Mouse (Mus musculus) 3134 (cell line): Measurements from ENCODE around the gene Lmo4.

Experiments
- DNase-seq: peaks from one replicate; pipeline ENCODE4 v3.0.0-alpha.2; 2011; ENCODE audit warnings: low spot score; ENCODE audit not compliant: insufficient read length; ENCODE audit errors: extremely low read depth

Gene Lmo4

DNA sequence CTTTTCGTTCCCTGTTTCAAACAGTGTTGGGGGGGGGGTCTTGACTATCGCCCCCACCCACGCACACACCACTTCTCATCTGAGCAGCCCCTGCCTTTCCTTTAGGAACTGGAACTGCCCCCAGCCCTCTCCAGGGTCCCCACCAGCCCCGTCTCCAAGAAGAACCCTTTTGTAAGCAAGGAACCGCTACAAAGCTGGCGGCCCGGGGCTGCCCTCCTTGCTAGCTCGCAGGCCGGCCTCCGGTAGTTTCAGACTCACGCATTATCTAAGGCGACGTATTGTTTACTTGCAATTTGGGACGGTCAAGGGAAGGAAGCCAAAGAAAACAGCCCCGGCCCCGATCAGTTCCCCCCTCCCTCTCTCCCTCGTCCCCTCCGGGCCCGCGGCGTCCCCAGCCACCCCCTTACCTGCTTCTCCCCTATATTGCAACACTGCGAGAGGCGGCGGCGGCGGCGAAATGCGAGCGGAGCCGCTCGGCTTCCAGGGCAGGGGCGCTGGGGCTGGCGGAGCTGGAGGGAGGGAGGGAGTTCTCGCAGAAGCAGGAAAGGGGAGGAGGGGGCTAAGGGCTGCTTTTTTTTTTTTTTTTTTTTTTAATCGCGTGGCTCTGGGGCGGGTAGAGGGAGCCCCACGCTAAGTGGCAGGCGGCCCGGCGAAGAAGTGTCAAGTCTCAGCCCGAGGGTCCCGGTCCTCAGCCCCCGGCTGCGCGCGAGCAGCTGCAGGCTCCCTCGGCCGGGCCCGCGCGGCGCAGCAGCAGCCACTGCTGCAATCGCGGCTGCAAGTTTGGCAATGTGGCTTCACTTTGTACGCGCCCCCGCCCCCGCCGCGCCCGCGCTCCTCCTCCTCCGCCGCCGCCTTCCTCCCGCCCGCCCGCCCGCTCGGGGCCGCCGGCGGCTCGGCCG is at the start of gene Lmo4:
Gene Lmo4, minus strand, starts transcription at position 808 of the 899 bp plus-strand sequence.
- peak; percentile 84 for DNase-seq

DNA sequence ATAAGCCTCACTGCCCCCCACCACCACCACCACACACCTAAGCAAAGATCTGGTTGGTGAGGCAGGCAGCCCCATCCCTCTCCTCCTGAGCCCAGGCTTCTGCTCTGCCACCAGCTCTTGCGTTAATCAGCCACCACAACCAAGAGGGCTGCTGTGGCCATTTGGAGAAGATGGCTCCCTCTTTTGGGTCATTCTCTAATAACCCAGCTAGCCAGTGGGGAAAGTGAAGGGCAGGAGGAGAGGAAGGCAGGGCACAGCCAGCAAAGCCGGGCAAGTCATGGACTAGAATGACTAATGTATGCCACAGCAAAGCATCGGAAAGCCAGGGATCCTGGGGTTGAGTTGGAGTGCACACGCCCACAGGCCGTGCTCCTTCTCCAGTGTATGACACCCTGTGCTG is 49.3 kb upstream of the Lmo4 start:
- no peak for DNase-seq

DNA sequence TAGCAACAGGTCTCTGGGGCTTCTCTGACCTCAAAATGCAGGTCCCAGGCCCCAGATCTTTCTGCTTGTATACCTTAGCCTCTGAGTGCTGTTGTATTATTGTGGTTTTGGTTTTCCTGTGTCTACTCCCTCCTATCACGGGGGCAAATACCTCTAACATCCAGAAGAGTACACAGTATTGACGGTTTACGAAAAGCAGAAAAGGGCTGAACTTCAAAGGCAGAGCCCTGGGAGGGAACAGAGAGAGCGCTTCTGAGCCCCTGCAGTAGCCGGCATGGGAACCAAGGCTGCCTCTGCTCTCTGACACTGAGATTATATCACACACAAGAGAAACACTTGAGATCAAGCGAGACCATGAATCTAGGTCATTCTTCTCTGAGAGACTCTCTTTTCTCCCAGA is 48.0 kb upstream of the Lmo4 start:
- no peak for DNase-seq

DNA sequence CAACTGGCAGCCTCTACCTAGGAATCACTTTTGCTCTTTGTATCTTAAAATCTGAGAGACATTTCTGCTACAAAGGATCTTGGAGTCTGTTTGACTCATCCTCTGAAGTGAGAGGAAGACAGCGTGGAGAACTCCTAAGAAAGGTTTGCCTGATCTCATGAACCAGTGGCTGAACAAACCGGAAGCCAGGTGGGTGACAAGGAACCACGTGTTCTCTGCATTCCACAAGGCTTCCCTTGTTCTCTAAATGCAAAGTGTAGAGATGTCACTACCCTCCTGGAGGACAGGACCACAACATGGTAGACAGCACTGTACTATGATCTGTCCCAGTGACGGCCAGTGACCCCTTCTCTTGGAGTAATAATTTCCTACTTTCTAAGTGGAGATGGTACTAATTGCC is 47.1 kb upstream of the Lmo4 start:
- DNase-seq, result no peak

DNA sequence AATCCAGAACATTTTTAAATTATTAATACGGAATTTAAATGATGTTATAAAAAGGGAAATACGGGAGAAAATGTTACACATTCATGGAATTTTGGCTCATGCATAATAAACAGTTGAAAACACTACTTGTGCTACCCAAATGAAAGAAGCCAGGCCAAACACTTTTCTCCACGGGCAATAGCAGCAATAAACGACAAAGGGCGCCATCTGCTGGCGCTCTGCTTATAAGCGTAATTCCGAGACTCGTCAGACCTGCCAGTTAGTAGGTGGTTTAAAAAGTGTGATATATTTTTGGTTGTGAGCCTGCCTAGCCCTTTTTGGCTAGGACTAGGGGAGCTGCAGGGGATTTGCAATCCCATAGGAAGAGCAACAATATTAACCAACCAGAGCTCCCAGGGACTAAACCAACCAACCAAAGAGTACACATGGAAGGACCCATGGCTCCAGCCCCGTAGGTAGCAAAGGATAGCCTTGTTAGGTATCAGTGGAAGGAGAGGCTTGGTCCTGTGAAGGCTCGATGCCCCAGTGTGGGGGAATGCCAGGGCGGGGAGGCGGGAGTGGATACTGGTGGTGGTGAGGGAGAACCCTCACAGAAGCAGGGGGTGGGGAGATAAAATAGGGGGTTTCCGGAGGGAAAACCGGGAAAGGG is 37.1 kb upstream of the Lmo4 start:
- no peak for DNase-seq

DNA sequence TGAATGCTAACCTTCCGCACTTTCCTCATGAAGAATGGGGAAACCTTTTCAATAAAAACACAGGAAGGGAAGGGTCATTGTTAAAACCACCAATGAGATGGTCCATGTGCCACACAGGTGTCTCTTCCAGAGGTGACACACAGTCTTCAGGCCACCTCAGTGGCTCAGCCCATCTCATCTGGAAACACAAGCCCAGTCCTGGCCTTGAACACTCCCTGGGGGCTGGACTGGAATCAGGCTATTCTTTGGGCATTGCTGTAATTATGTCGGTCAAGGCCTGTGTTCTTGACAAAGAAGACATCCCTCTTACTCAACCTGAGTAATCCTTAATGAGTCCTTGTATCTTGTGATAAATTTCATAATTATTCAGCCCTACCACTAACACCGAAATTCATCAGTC is 36.1 kb upstream of the Lmo4 start:
- no peak for DNase-seq

DNA sequence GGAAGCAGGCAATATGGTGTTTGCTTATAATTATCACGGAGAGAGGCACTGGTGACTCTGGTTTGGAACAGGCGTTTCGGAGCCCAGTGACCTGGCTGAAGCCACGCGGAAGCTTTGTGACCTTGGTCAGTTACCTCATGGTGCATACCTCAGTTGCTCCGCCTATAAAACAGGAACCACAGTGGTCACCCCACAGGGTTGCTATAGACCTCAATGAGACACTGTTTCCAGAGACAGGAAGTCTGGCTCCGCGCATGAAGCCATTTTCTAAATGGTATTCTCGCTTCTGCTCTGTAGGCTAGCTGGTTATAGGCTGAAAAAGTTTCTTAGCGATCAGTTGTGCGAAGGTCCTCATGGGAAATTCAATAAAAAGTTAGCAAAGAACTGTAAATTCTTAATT is 33.5 kb upstream of the Lmo4 start:
- no peak for DNase-seq

DNA sequence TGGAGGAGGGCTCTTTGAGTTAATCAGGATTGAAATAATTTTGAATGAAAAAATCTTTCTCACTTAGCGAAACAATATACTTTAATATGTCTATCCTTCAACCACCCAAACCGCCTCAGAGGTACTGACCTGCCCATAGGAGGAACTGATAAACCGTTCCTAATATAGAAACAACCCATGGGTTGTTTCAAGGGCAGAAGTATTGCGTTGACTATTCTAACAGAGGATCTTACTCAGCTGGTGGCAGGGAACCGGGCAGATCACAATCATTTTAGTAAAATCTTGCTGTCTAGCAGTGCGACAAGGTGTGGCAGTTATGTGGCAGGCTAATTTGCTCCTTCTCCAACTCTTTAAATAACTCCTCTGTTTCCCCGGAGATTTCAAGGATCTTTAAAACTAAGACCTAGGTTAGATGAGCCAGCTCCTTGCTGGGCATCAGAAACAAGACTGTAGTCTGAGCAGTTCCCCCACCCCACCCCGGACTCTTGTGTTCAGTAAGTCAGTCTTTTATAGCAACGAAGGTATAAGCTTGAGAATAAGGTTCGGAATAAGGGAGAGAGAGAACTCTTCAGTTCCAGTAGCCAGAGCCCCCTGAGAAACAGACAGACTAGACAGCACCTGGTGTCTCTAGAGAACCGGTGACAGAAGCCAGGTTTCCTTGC is 27.5 kb upstream of the Lmo4 start:
- DNase-seq, result no peak

DNA sequence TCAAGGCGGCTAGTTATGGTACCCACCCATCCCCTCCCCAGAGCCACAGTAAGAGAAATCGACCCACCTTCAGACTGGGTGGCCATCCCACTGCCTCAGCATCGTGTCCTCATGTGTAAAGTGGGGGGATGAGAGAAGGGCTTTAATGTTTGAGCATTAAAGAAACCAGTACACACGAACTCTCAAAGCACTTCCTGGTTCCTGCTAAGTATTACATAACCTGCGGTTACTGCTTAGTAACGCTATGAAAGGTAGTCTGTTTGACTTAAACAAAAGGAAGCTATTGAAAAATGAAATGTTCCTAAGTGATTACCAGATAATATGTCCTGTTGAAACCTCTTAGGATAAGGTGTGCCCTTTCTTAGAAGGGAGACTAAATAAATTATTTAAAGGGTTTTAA is 26.9 kb upstream of the Lmo4 start:
- DNase-seq, result no peak

DNA sequence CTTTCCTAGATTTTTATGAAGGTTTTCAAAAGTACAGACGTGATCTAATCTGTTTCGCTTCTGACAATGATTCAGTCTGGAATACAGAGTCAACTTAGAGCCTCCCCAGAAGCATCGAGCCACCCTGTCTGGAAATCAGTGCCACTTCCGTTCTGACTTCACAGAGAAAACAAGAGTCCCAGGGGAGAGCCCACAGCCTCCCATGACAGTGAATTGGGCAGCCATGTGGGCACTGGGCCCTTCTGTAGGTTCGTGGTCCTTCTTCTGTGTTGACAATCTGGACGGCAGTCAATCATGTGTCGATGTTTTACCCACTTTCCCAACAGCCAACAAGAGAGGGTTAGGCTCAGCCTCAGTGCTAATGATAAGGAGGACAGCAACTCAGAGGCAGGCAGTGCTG is 26.4 kb upstream of the Lmo4 start:
- no peak for DNase-seq

DNA sequence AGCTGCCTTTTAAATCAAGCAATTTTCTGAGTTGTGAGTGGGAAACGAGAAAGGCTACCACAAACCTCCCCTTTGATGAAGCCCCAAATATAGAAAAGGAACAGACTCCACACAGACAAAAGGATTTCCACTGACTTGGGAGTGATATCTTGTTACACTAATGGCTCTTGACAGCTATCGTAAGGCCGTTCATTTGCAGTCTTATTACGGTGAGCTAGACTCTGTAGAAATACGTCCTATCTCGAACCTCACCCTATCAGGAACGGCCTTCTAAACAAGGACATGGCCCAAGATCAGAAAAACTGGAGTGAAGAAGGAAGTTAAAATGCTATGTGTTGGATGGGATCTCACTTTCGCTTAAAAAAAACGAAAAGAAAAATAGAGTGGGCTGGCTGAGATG is 25.0 kb upstream of the Lmo4 start:
- DNase-seq, result no peak

DNA sequence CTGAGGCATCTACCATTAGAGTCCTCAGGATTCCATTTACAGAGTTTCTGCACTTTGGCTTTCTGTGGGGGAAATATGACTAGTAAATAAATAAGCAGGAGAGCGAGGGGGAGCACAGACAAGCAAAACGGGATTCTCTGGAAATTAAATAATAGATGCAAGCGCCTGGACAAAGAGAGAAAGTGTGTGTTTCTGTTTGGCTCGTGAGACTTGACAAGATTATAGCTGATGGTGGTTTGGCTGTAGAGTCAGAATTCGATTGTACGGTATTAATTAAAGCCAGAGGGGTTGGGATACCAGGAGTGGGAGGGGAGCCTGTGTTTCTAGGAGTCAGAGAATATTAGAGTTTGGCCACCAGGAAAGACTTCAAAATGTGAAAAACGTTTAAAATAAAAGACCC is 24.3 kb upstream of the Lmo4 start:
- DNase-seq, result no peak

DNA sequence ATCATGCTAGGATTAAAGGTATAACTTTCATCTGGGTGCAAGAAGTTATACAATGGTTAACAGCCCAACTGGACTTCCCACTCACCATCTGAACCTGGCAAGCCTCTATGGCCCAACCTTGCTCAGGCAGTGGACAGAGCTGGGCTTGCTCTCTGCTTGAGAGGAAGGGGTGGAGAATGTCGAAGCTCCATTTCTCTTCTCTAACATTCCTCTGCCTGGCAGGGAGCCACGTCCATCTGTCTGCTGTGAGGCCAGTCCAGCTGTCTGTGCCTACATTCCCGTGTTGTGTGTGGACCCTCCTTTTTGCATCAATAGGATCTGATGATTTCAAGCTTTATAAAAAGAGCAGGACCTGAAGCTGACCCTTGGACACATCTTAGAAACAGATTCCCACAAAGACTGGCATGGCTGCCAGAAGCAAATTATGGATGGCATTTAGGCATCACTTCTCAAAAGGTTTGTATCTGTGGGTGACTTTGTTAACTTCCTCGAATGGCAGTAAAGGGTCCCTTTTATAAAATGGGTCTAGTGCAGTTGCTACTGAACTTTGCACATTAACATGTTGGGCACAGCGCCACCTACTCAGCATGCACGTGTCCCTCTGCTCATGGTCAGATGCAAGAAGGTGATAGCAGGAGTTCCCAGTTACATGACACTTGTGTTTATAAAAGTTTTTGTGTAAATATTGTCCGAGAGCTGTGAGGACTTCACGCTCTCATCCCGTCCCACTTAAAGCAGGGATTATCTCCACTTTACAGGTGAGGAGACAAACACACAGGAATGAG is 20.6 kb upstream of the Lmo4 start:
- DNase-seq, result no peak

DNA sequence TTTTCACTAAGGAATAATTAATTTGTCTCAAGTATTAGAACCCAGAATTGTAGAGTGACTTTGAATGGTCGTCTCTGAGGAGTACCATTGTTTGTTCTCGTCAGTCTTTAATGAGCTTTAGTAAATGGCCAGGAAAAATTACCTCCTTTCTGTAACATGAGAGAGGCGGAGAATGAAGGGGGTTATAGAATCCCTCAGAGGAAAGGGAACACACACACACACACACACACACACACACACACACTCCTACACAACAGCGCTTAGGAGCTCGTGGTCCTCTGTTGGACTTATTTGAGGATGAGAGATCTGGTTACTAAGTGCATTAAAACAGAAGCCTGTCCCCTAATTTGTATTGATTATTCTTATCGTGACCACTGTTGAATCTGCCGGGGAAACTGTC is 19.6 kb upstream of the Lmo4 start:
- DNase-seq, result no peak

DNA sequence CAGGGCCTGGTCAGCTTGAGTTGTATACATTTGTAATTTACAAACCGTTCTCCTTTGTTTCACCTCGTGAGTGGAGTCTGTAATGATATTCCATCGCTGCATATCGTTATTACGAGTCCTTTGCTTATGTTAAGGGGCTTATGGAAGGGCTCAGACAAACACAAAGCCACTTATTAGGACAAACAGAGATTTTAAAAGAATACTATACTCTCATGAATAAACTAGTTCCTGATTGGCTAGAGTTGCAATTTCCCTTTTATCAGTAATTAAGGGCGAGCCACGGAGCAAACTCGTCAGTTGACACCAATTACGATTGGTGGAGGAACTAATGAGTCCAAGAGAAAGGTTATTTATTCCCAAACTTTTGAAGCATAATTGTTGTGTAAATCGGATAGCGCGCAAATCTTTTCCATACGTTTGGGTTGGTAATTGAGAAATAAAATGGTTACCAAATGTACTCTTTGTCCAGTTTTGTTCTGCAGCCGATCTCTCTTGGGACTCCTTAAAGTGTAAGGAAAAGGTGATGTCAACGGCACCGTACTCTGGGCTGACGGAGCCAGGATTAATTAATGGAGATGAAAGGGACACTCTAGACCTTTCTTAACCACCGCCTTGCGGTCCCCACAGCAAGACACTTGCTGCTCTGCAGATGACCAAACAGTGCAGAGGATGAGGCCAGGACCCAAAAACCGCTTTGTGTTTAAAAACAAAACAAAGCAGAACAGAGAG is 18.5 kb upstream of the Lmo4 start:
- no peak for DNase-seq

DNA sequence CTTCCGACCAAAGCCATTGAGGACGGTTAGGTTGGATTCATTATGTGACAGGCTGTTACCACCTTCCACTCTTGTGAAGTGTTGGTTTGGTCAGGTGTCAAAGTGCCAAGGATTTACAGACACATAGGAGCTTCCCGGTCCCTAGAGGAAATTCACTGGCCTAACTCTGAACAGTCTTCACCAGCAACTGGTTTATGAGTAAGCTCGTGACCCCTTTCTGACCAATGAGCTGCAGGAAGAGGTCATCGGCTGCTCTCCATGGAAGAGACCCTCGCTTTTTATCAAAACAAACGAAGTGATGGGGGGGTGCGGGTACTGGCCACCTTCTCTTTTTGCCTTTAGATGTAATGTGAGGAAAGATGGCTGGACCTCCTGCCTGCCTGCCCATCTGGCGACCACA is 17.4 kb upstream of the Lmo4 start:
- no peak for DNase-seq

DNA sequence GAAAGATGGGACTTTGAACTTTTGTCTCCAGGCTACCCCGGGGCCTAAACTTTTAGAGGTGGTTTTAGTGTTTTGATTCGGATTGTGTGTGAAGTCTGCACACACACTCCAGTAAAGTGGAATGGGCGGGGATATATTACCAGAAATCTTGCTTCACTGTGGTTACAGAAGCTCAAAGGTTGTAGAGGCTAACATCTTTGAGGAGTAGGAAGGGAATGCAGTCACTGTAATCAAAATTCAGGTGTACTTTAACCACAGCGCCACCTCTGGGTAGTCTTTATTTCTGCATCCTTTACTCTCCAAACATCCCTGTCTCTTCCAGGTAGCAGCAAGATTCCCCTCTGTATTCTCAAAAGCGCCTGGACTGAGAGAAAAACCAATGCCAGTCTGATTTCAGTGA is 2.5 kb upstream of the Lmo4 start:
- no peak for DNase-seq

DNA sequence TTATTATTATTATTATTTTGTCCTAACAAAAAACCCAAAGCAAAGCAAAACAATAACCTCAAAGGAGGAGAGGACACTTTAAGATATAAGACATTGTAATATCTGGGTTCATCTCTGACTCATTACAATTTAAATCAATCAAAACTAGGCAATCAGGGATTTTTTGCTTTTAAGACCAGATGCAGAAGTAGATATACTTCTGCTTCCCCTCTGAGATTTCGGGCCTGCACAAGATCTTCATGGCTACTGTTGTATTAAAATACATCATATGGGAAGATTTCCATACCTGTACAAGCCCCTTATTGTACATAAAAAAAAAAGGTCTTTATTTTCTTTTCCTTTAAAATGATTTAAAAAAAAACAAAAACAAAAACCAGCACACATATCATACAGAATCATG is 1.9 kb upstream of the Lmo4 start:
- no peak for DNase-seq

DNA sequence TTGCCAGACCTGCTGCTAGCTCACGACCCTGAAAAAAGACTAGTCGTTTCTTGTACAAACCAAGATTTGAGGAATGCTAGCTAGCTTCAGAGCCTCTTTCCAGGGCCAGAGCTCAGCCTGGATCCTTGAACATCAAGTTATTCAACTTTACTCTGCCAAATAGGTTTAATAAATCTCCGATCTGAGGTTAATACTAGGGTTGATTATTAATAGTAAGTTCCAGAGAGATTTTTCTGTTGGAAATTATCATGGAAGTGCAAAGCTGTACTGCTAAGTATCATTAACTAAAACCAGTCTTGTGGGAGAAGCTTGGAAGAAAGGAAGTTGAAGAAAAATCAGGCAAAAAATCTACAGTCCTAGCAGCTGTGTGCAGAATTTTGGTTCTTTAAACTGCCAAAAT is 1.2 kb upstream of the Lmo4 start:
- no peak for DNase-seq

DNA sequence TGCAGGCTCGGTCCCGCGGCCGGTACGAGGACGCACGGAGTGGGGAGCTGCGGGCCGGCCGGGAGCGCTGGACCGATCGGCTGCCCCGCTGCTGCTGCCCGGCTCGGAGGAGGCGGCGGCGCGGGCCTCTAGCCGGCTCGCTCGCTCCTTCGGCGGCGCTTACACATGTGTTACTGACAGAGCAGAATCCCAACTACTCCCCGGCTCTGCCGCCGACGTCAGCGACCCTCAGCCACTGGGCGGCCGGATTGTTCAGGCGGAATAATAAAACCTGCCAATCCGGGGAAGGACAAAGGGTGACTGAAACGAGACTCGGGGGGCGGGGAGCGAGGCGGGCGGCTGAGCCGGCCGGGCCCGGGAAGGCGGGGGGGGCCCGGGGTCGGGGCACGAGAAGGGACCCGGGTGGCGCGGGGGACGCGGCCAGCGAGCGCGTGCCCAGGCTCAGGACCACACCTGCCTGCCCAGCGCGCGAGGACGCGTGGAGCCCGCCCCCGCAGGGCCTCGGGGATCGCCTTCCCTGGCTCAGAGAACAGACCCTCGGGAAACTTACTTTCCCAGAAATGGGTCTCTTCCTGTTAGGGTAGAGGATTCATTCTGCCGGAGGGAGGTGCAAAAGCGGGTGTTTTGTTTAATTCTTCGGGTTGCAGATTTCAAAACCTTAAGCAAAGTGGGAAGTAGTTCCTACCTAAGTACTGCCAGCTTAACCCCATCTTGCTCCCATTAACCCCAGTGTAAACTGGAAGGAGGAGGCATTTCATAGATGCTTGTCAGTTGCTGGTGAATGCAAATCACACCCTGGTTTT is 532 bp upstream of the Lmo4 start:
- DNase-seq, result peak; percentile 97
